Mouse (Mus musculus): ENCODE data around the gene Tspan9.

DNA sequence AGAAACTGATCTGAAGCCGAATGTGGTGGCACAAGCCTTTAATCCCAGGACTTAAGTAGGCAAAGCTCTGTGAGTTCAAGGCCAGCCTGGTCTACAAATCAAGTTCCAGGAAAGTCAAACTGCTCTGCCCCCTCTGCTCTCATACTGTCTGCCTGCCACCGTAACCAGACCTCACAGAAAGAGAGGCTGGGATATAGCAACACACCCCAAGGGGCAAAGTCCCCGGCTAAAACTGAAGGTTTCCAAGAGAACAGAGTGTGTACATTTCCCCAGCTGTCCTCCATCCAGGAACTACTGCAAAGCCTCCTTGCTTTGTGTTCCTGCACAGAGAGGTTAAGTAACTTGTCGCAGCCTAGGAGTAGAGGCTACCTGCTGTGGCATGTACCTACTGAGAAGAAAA lies 231.7 kb downstream of the Tspan9 start:
- TF ChIP-seq EP300 (IDR thresholded peaks at IDR 0.05; ENCODE audit: low read depth) (no peak), CTCF (IDR thresholded peaks at IDR 0.05; ENCODE audit: low read depth) (no peak)
